Comparison of ENCODE assay signal across 8 mouse cellular contexts in the genomic region with DNA sequence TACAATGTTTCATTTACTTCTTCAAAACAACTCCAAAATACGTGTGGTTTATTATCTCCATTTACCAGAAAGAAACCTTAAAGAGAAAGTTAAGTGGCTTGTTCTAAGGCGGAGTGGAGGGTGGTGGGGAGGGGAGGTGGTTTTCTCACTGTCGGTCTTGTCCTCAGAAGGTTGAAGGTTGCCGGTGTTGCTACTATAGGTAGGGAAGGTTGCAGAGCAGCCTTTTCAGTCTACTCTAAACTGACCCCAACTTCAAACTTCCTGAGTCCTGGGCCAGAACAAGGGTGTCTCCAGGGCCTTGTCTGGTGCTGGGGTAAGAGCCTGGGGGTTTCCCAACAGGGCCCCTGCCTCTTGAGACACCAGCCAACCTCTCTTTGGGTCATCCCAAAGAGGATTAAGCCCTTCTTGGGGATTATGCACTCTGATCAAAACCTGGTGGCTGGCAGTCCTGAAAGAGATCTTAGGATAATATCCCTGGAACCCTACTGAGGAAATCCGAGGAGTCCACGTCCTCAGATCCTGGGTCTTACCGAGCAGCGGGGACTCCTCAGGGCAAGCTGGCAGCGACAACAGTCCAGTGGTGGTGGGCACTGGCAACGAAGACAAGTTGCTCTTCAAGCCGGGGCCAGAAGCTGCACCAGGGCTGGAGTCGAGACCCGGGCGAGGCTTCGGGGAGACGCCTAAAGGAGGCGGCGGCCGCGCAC. TPM values are rescaled to one million over a fixed set of nuclear protein-coding genes. Genes with fewer than 3 reads are reported as not detected.
DNase-seq lines count a peak whose midpoint lies in the region; ATAC-seq lines count a peak whose summit lies in the region.

No protein-coding gene starts in this region.

- H3K9ac ChIP-seq in lung, embryonic 15.5 days, result peak overlapping the region; percentile 91
- peak overlapping the region; percentile 97 for H3K9ac ChIP-seq in heart, embryonic 15.5 days

- no peak for ATAC-seq in lung, embryonic 15.5 days (ENCODE audit: borderline replicate concordance, extremely low read depth, low FRiP score, low TSS enrichment)
- no peak for ATAC-seq in heart, embryonic 15.5 days (replicated peaks; ENCODE audit: insufficient number of reproducible peaks, insufficient read depth, low FRiP score, low read depth)

- H3K4me1 ChIP-seq in lung, embryonic 15.5 days, result peaks cover 39% of the 10 kb centered on the region
- peaks cover 29% of the 10 kb centered on the region for H3K4me1 ChIP-seq in brown adipose tissue, adult 24 weeks (ENCODE audit: control insufficient read depth, insufficient read depth, insufficient read length, low read length)
- peaks cover 37% of the 10 kb centered on the region for H3K4me1 ChIP-seq in heart, embryonic 15.5 days (replicated peaks)

- H3K27ac ChIP-seq in lung, embryonic 15.5 days, result peak overlapping the region; percentile 94
- peak overlapping the region; percentile 90 for H3K27ac ChIP-seq in brown adipose tissue, adult 24 weeks (replicated peaks; ENCODE audit: low read depth, low read length)
- peak overlapping the region; percentile 97 for H3K27ac ChIP-seq in heart, embryonic 15.5 days

- no peaks in the 10 kb centered on the region for H3K36me3 ChIP-seq in lung, embryonic 15.5 days
- H3K36me3 ChIP-seq in heart, embryonic 15.5 days, result no peaks in the 10 kb centered on the region

- peak overlapping the region; percentile 82 for H3K4me3 ChIP-seq in lung, embryonic 15.5 days
- peak overlapping the region; percentile 92 for H3K4me3 ChIP-seq in brown adipose tissue, adult 24 weeks (ENCODE audit: insufficient read depth, low read depth, low read length)
- H3K4me3 ChIP-seq in heart, embryonic 15.5 days, result peak overlapping the region; percentile 79

- H3K27me3 ChIP-seq in lung, embryonic 15.5 days, result no peaks in the 10 kb centered on the region
- no peaks in the 10 kb centered on the region for H3K27me3 ChIP-seq in heart, embryonic 15.5 days

- H3K9me3 ChIP-seq in lung, embryonic 15.5 days, result no peaks in the 10 kb centered on the region
- no peaks in the 10 kb centered on the region for H3K9me3 ChIP-seq in heart, embryonic 15.5 days (replicated peaks)

- WGBS in lung, embryonic 15.5 days, result 2% methylated on average over 20 of the region's 20 CpGs
- under 1% methylated on average over 20 of the region's 20 CpGs for WGBS in heart, embryonic 15.5 days

- DNase-seq in lung, postnatal 4 days, result no peak
- peak; percentile 74 for DNase-seq in liver
- DNase-seq in retina, postnatal 7 days (ENCODE audit: low read depth, low spot score), result peak; percentile 74
- no peak for DNase-seq in right cerebral cortex, postnatal 36 days (ENCODE audit: low spot score in 2 of 2)
- DNase-seq in frontal cortex, postnatal 14 days (ENCODE audit: low spot score in 2 of 2), result no peak

- peak overlapping the region; percentile 88 for H3K4me2 ChIP-seq in lung, embryonic 15.5 days
- peak overlapping the region; percentile 73 for H3K4me2 ChIP-seq in heart, embryonic 15.5 days

RNA-seq across cellular contexts. Expression of a gene that starts 0.8 kb away (rescaled TPM):
- 70.0 and 74.5 TPM in 2 replicates for polyA plus RNA-seq in lung, embryonic 15.5 days (2015; fragmentation: Nextera tagmentation; extraction: Ambion mirVana)
- 33.0 and 33.8 TPM in 2 replicates for polyA plus RNA-seq in brown adipose tissue, adult 24 weeks (2012; ENCODE audit: insufficient read depth, insufficient read length, missing spikeins)
- polyA plus RNA-seq in heart, embryonic 15.5 days (2015; fragmentation: Nextera tagmentation; extraction: Ambion mirVana), result 53.7 and 59.5 TPM in 2 replicates

Comparison
In these comparisons a context has a peak if more than half of its experiments do, and no peak if none do; other contexts are left out.
1. DNase-seq: peak in liver (single experiment) and retina, postnatal 7 days (single experiment); none in lung, postnatal 4 days (0 of 2), right cerebral cortex, postnatal 36 days (0 of 2) and frontal cortex, postnatal 14 days (0 of 2).
2. Peak in every context shown above with its lines, with median percentiles within 50 percentile points of each other: H3K27ac ChIP-seq and H3K4me3 ChIP-seq.